Mouse (Mus musculus): Measurements from ENCODE around the gene 1700016D06Rik. TPM values are rescaled to one million over a fixed set of nuclear protein-coding genes. Genes with fewer than 3 reads are reported as not detected.

1700016D06Rik gene
- polyA plus RNA-seq (2016; fragmentation: Nextera tagmentation; extraction: Ambion mirVana) = 0.22 TPM in 1 of 2 replicates, not detected in the other

- peak within 1 kb of the TSS; percentile 40 for H3K4me3 ChIP-seq
- peak within 1 kb of the TSS; percentile 59; the same call in 1 of the 2 replicates for H3K27ac ChIP-seq
- H3K4me1 ChIP-seq (replicated peaks) = peaks cover 7% of the 10 kb centered on the region
- no peak for DNase-seq (ENCODE audit: low spot score)
- H3K27me3 ChIP-seq (ENCODE audit: insufficient read depth, poor library complexity, severe bottlenecking) = peaks cover 7% of the 10 kb centered on the region; the same call in 1 of the 2 replicates
- WGBS = 69% methylated on average over 6 of the region's 6 CpGs
- H3K36me3 ChIP-seq = no peaks in the 10 kb centered on the region
- H3K9me3 ChIP-seq = no peaks in the 10 kb centered on the region
Observed at GRCm38 (mm10) chr8:11701033-11701362, at the start of gene 1700016D06Rik. Gene 1700016D06Rik, minus strand, starts transcription at chr8:11701063.

- Histone ChIP-seq H3K9me3 (no peaks in the 10 kb centered on the region), H3K36me3 (no peaks in the 10 kb centered on the region), H3K4me3 (no peak overlapping the region), H3K27me3 (ENCODE audit: insufficient read depth, poor library complexity, severe bottlenecking) (no peaks in the 10 kb centered on the region), H3K4me1 (replicated peaks) (peaks cover 14% of the 10 kb centered on the region), H3K27ac (no peak overlapping the region)
- no peak for DNase-seq (ENCODE audit: low spot score)
- WGBS = 83% methylated on average over 6 of the region's 6 CpGs
Observed at GRCm38 (mm10) chr8:11749472-11749871, 48.6 kb upstream of the 1700016D06Rik start.

DNA sequence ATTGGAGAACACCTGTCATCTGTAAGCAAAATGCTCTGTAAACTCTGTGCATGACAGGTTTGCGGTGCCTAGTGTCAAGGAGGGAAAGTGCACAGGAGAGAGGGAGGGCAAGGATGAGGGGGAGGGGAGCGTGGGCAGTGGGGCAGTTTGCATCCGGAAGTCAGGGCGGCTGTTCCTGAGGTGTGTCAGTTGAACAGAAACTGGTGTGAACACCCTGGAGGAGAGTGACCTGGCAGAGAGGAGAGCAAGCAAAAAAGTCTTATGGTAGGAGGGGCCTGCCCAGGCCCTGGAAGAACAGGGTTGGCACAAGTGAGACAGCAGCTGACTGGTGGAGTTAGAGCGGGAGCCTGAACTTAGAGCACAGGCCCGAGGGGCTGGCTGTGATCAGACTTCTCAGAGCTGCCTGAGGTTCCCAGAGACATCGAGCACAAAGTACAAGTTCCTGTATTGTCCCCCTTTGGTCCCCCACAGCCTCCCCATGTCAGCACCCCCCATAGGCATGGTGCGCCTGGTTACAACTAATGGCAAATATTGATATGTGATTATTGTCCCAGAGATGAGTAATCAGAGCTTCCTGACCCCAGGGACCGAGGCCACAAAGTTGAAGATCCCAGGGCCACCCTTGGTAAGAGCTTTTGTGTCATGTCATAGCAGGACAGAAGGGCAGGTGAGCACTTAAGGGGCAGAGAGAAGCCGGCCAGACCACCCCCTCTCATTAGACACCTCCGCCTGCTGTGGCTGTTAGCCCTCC is 46.2 kb upstream of the 1700016D06Rik start:
- H3K36me3 ChIP-seq = peaks cover 10% of the 10 kb centered on the region
- H3K4me1 ChIP-seq (replicated peaks) = peaks cover 14% of the 10 kb centered on the region
- no peak overlapping the region for H3K4me3 ChIP-seq
- no peak for DNase-seq (ENCODE audit: low spot score)
- H3K27me3 ChIP-seq (ENCODE audit: insufficient read depth, poor library complexity, severe bottlenecking) = no peaks in the 10 kb centered on the region
- no peaks in the 10 kb centered on the region for H3K9me3 ChIP-seq
- WGBS = 80% methylated on average over 11 of the region's 11 CpGs
- H3K27ac ChIP-seq = no peak overlapping the region

DNA sequence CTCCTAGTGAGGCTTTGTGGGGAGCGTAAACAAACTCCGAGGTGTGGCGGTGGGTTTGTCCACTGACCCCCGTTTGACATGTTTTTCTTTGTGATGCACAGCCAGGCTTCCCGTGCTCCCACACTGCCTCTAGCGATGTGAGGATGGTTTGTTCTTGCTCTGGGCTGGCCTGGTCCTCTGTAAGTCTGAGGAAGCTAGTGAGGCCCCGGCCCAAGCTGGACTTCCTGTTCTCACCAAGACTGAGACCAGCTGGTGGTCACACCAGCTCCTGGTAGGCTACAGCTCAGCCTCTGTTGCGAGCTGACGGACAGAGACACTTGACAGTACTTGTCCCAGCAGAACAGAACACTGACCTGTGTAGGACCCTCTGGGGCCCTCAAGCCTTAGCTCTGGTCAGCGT is 42.7 kb upstream of the 1700016D06Rik start:
- Histone ChIP-seq H3K27me3 (ENCODE audit: insufficient read depth, poor library complexity, severe bottlenecking) (no peaks in the 10 kb centered on the region), H3K36me3 (peaks cover 41% of the 10 kb centered on the region), H3K27ac (no peak overlapping the region), H3K9me3 (no peaks in the 10 kb centered on the region), H3K4me1 (replicated peaks) (peaks cover 14% of the 10 kb centered on the region), H3K4me3 (no peak overlapping the region)
- WGBS = 78% methylated on average over 10 of the region's 10 CpGs
- DNase-seq (ENCODE audit: low spot score) = no peak

DNA sequence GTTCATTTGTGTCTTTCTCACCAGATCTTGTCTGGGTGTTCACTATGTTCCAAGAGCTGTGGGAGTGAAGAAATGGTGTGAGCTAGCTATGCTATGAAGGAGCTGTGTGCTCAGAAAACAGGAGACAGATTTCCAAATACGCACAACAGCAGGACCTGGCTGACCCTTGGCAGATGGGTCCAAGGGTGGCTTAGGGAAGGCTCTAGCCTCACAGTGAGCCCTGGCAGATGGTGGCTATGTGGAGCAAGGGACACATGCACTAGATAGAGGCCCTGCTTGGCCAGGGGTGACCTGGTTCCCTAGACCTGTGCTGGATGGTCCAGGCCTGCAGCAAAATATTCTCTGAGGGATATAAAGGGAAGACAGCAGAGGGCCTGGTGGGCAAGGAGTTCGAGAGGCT is 40.0 kb upstream of the 1700016D06Rik start:
- Histone ChIP-seq H3K27ac (no peak overlapping the region), H3K27me3 (ENCODE audit: insufficient read depth, poor library complexity, severe bottlenecking) (no peaks in the 10 kb centered on the region), H3K4me3 (no peak overlapping the region), H3K9me3 (no peaks in the 10 kb centered on the region), H3K36me3 (peaks cover 68% of the 10 kb centered on the region), H3K4me1 (replicated peaks) (peaks cover 1% of the 10 kb centered on the region; the same call in 1 of the 2 replicates)
- DNase-seq (ENCODE audit: low spot score) = no peak
- WGBS = 87% methylated on average over 2 of the region's 2 CpGs

DNA sequence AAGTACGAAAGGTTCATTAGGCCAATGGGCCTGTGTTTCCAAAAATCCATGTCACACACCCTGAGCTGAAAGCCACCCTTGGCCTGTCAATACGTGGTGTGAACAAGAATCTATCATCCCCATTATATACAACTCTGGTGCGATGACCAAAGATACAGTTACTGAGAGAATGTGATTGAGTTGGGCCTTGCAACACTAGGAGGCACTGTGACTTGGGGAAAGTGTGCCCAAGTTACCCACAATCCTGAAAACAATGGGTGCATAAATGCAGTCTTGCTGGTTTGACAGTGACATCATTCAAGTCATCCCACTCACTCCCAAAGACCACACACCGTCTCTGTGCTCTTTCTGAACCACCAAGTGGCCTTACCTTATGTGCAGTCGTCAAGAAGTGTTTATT is 38.2 kb upstream of the 1700016D06Rik start:
- Histone ChIP-seq H3K27ac (no peak overlapping the region), H3K4me1 (replicated peaks) (peaks cover 6% of the 10 kb centered on the region), H3K4me3 (no peak overlapping the region), H3K36me3 (peaks cover 86% of the 10 kb centered on the region), H3K9me3 (no peaks in the 10 kb centered on the region), H3K27me3 (ENCODE audit: insufficient read depth, poor library complexity, severe bottlenecking) (no peaks in the 10 kb centered on the region)
- no peak for DNase-seq (ENCODE audit: low spot score)
- WGBS = 84% methylated on average over 5 of the region's 5 CpGs

DNA sequence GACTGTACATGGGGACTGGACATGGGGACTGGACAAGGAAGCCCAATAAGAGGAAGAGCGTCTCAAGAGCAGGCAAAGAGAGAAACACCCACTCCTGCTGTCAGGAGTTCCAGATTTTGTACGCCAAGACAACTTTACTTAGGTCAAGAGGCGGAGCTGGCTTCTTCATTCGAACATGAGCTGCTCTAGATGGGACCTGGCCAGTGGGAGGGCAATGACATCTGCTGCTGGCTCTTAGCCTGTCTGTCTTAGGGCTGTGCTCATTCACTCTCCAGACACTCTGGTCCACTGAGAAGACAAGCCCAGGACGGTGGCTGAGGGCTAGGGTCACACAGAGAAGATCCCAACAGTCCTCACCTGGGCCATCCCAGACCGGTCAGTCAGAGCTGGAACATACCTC is 36.2 kb upstream of the 1700016D06Rik start:
- DNase-seq (ENCODE audit: low spot score) = no peak
- Histone ChIP-seq H3K9me3 (no peaks in the 10 kb centered on the region), H3K27me3 (ENCODE audit: insufficient read depth, poor library complexity, severe bottlenecking) (no peaks in the 10 kb centered on the region), H3K4me3 (no peak overlapping the region), H3K4me1 (replicated peaks) (peaks cover 6% of the 10 kb centered on the region), H3K36me3 (peaks cover 87% of the 10 kb centered on the region), H3K27ac (no peak overlapping the region)
- WGBS = 87% methylated on average over 6 of the region's 6 CpGs

DNA sequence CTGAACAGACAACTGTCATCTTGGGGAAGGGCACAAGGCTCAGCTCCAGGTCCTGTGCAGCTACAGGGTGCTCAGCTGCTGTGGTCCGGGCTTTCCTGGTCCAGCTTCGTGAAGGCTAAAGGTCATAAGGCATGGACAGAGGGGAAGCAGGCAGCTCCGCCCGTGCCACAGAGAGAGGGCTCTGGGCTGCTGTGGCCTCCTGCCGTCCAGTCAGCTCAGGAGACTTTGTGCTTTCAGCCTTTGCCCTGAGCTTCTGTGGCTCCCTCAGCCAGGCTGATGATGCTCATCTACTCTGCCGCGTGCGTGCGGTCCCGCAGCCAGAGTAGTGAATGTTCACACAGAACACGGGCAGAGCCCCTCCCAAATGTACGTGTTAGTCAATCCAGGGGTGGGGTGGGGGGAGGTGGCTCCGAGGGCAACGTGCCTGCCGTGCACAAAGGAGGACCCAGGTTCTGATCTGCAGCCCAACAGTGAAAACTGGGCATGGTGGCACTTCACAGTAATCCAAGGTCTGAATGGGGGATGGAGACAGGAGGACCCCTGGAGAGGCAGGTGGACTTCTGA is 34.9 kb upstream of the 1700016D06Rik start:
- DNase-seq (ENCODE audit: low spot score) = no peak
- Histone ChIP-seq H3K9me3 (no peaks in the 10 kb centered on the region), H3K4me3 (no peak overlapping the region), H3K27me3 (ENCODE audit: insufficient read depth, poor library complexity, severe bottlenecking) (no peaks in the 10 kb centered on the region), H3K36me3 (peaks cover 79% of the 10 kb centered on the region), H3K4me1 (replicated peaks) (peaks cover 11% of the 10 kb centered on the region), H3K27ac (no peak overlapping the region)
- 78% methylated on average over 15 of the region's 15 CpGs for WGBS

- peaks cover 26% of the 10 kb centered on the region for H3K36me3 ChIP-seq
- peak; percentile 30 for DNase-seq (ENCODE audit: low spot score)
- H3K27ac ChIP-seq = peak overlapping the region; percentile 63
- H3K4me3 ChIP-seq = peak overlapping the region; percentile 80; the same call in 1 of the 2 replicates
- WGBS = 64% methylated on average over 12 of the region's 12 CpGs
- H3K9me3 ChIP-seq = no peaks in the 10 kb centered on the region
- H3K4me1 ChIP-seq (replicated peaks) = peaks cover 33% of the 10 kb centered on the region
- peaks cover 28% of the 10 kb centered on the region for H3K27me3 ChIP-seq (ENCODE audit: insufficient read depth, poor library complexity, severe bottlenecking)
Observed at GRCm38 (mm10) chr8:11730271-11730940, 29.5 kb upstream of the 1700016D06Rik start.

- Histone ChIP-seq H3K4me3 (peak overlapping the region; percentile 80), H3K36me3 (peaks cover 9% of the 10 kb centered on the region), H3K4me1 (replicated peaks) (peaks cover 32% of the 10 kb centered on the region), H3K27me3 (ENCODE audit: insufficient read depth, poor library complexity, severe bottlenecking) (peaks cover 43% of the 10 kb centered on the region), H3K27ac (peak overlapping the region; percentile 98), H3K9me3 (no peaks in the 10 kb centered on the region)
- peak; percentile 75 for DNase-seq (ENCODE audit: low spot score)
- under 1% methylated on average over 60 of the region's 61 CpGs for WGBS
Observed at GRCm38 (mm10) chr8:11728482-11729295, 27.8 kb upstream of the 1700016D06Rik start.

DNA sequence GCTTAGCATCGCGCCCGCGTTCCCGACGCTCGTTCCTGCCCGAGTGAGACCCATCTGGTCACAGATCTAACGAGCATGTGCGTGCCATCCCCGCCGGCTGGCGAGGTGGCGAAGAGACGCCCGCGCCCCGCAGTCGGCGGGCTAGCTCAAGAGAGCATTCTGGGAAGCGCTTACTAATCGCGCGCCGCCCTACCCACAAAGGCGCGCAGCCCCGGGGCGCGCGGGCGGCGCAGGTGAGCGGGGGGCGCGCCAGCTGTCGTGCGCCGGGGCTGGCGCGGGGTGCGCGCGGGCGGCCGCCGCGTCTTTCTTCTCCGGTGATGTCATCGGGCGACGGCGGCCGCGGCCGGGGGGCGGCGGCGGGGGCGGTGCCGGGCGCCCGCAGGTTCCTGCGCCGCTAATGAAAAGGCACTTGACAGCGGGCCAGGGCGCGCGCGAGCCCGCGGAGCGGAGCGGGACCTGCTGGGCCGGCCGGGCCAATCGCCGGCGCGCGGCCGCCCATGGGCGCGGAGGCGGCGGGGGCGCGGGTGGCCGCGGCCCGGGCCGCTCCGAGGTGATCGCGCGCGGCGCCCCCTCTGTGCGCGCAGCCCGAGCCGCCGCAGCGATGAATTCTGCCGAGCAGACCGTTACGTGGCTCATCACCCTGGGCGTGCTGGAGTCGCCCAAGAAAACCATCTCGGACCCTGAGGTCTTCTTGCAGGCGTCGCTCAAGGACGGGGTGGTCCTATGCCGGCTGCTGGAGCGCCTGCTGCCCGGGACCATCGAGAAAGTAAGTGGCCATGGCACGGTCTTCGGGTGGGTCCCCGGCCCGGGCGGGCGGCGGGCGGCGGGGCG is 27.0 kb upstream of the 1700016D06Rik start, which contains the start of gene Arhgef7:
Gene Arhgef7 (plus strand): TSS at position 71 of the 831 bp plus-strand sequence.
- Histone ChIP-seq H3K9me3 (no peaks in the 10 kb centered on the region), H3K27me3 (ENCODE audit: insufficient read depth, poor library complexity, severe bottlenecking) (peaks cover 46% of the 10 kb centered on the region), H3K4me1 (replicated peaks) (peaks cover 32% of the 10 kb centered on the region), H3K36me3 (peaks cover 5% of the 10 kb centered on the region), H3K27ac (peak within 1 kb of the TSS; percentile 98), H3K4me3 (peak within 1 kb of the TSS; percentile 80)
- WGBS = under 1% methylated on average over 124 of the region's 127 CpGs
- peak; percentile 81 for DNase-seq (ENCODE audit: low spot score)

- Histone ChIP-seq H3K27ac (peak overlapping the region; percentile 98), H3K36me3 (peaks cover 3% of the 10 kb centered on the region), H3K9me3 (no peaks in the 10 kb centered on the region), H3K4me1 (replicated peaks) (peaks cover 32% of the 10 kb centered on the region), H3K27me3 (ENCODE audit: insufficient read depth, poor library complexity, severe bottlenecking) (peaks cover 46% of the 10 kb centered on the region), H3K4me3 (peak overlapping the region; percentile 80)
- no peak for DNase-seq (ENCODE audit: low spot score)
- WGBS = under 1% methylated on average over 22 of the region's 22 CpGs
Observed at GRCm38 (mm10) chr8:11727273-11727650, 26.4 kb upstream of the 1700016D06Rik start.

Data from hindbrain, embryonic 10.5 days (tissue).